Mouse (Mus musculus): ENCODE measurements around the gene Stoml2. TPM values are rescaled to one million over a fixed set of nuclear protein-coding genes. Genes with fewer than 3 reads are reported as not detected.
A peak's percentile ranks its signal among the peaks of the same experiment; 100 is the strongest.

Stoml2 gene
- total and polyA plus RNA-seq, 3 experiments = 227 to 291 (median 252) TPM

- peak; percentile 91 for DNase-seq
Measured at GRCm38 (mm10) chr4:43038567-43039495, 7.3 kb upstream of the Stoml2 start.

GRCm38 (mm10) chr4:43037860-43038566 lies 6.5 kb upstream of the Stoml2 start:
- DNase-seq = no peak

GRCm38 (mm10) chr4:43036356-43036755 lies 4.8 kb upstream of the Stoml2 start:
- DNase-seq = no peak

- no peak for DNase-seq
Measured at GRCm38 (mm10) chr4:43035851-43036250, 4.3 kb upstream of the Stoml2 start.

- no peak for DNase-seq
Measured at GRCm38 (mm10) chr4:43033481-43033880, 2.0 kb upstream of the Stoml2 start.

GRCm38 (mm10) chr4:43032501-43032900 lies 991 bp upstream of the Stoml2 start:
- no peak for DNase-seq

- DNase-seq = no peak
Measured at GRCm38 (mm10) chr4:43030780-43031230, 705 bp downstream of the Stoml2 start.

GRCm38 (mm10) chr4:43030352-43030751 lies 1.2 kb downstream of the Stoml2 start:
- no peak for DNase-seq

- DNase-seq = no peak
Measured at GRCm38 (mm10) chr4:43029749-43030148, 1.8 kb downstream of the Stoml2 start.

- DNase-seq = peak; percentile 78
Measured at GRCm38 (mm10) chr4:43029121-43029520, 2.4 kb downstream of the Stoml2 start.

- DNase-seq = peak; percentile 96
Measured at GRCm38 (mm10) chr4:43025084-43025960, 6.2 kb downstream of the Stoml2 start, which contains the start of gene Pigo. TSS of gene Pigo (minus strand) at chr4:43025819.

- no peak for DNase-seq
Measured at GRCm38 (mm10) chr4:43024673-43025072, 6.8 kb downstream of the Stoml2 start.

GRCm38 (mm10) chr4:43021341-43021740 lies 10.2 kb downstream of the Stoml2 start:
- DNase-seq = no peak

- DNase-seq = no peak
Measured at GRCm38 (mm10) chr4:43020876-43021275, 10.6 kb downstream of the Stoml2 start.

- no peak for DNase-seq
Measured at GRCm38 (mm10) chr4:43019641-43020465, 11.7 kb downstream of the Stoml2 start.

GRCm38 (mm10) chr4:43019176-43019575 lies 12.3 kb downstream of the Stoml2 start:
- no peak for DNase-seq

GRCm38 (mm10) chr4:43018156-43018555 lies 13.4 kb downstream of the Stoml2 start:
- peak; percentile 70 for DNase-seq

GRCm38 (mm10) chr4:43012091-43012490 lies 19.4 kb downstream of the Stoml2 start:
- DNase-seq = no peak

GRCm38 (mm10) chr4:43010161-43011038 lies 21.1 kb downstream of the Stoml2 start, which contains the start of gene Fancg:
TSS of gene Fancg (minus strand) at chr4:43010506.
- DNase-seq = peak; percentile 90

GRCm38 (mm10) chr4:43005765-43006164 lies 25.7 kb downstream of the Stoml2 start:
- no peak for DNase-seq
